Mouse (Mus musculus) C2C12 (cell line): ENCODE data around the gene Frk. TPM values are rescaled to one million over a fixed set of nuclear protein-coding genes. Genes with fewer than 3 reads are reported as not detected.
A peak's percentile ranks its signal among the peaks of the same experiment; 100 is the strongest.

Experiments used
- H3K27me3 ChIP-seq: one replicate; pipeline ENCODE4 v1.6.1; 2011; ENCODE audit not compliant: control insufficient read depth, insufficient read depth, insufficient read length
- H3K36me3 ChIP-seq: one replicate; pipeline ENCODE4 v1.6.1; 2011; ENCODE audit not compliant: control insufficient read depth, insufficient read depth
- H3K4me3 ChIP-seq: one replicate; pipeline ENCODE4 v1.5.1; 2011; ENCODE audit warnings: mild to moderate bottlenecking, control low read depth; ENCODE audit not compliant: poor library complexity, insufficient read depth, severe bottlenecking
- H3K79me2 ChIP-seq: one replicate; pipeline ENCODE4 v1.6.1; 2011; ENCODE audit not compliant: control insufficient read depth, insufficient read depth
- H3K79me3 ChIP-seq: one replicate; pipeline ENCODE4 v1.6.1; 2011; ENCODE audit warnings: low read depth, control low read depth
- H3ac ChIP-seq: one replicate; pipeline ENCODE3; 2011; ENCODE audit warnings: low read depth; ENCODE audit not compliant: control insufficient read depth, insufficient read length
- CEBPB ChIP-seq: IDR thresholded peaks from one replicate; pipeline ENCODE4 v1.6.1; 2011; ENCODE audit warnings: low read depth, mild to moderate bottlenecking, control low read depth, moderate library complexity
- CTCF ChIP-seq: IDR thresholded peaks from one replicate; pipeline ENCODE4 v1.5.1; 2011; ENCODE audit not compliant: control insufficient read depth, insufficient read depth, insufficient read length
- FOSL1 ChIP-seq: IDR thresholded peaks from one replicate; pipeline ENCODE4 v1.8.0; 2011; ENCODE audit warnings: mild to moderate bottlenecking, low read length; ENCODE audit not compliant: poor library complexity, insufficient read depth, severe bottlenecking
- MAX ChIP-seq: IDR thresholded peaks from one replicate; pipeline ENCODE4 v1.6.1; 2011; ENCODE audit warnings: mild to moderate bottlenecking, control low read depth
- MYOD1 ChIP-seq: IDR thresholded peaks from one replicate; pipeline ENCODE4 v1.6.1; 2011; ENCODE audit warnings: low read depth; ENCODE audit not compliant: control insufficient read depth, insufficient read length
- MYOG ChIP-seq: IDR thresholded peaks from one replicate; pipeline ENCODE4 v1.6.1; 2011; ENCODE audit not compliant: control insufficient read depth, insufficient read length; ENCODE audit errors: extremely low read depth
- USF1 ChIP-seq: IDR thresholded peaks from one replicate; pipeline ENCODE4 v1.6.1; 2011; ENCODE audit warnings: low read depth, mild to moderate bottlenecking, control low read depth, moderate library complexity
- polyA plus RNA-seq: library from polyadenylated mRNA; unstranded; fragments of >200 nt; fragmentation: generic; extraction: Trizol; gene quantifications from one replicate; pipeline ENCODE4 v1.2.1, GENCODE M21; 2012; ENCODE audit warnings: missing spikeins

Frk gene
- polyA plus RNA-seq, 1 experiment = 2.7 TPM

DNA sequence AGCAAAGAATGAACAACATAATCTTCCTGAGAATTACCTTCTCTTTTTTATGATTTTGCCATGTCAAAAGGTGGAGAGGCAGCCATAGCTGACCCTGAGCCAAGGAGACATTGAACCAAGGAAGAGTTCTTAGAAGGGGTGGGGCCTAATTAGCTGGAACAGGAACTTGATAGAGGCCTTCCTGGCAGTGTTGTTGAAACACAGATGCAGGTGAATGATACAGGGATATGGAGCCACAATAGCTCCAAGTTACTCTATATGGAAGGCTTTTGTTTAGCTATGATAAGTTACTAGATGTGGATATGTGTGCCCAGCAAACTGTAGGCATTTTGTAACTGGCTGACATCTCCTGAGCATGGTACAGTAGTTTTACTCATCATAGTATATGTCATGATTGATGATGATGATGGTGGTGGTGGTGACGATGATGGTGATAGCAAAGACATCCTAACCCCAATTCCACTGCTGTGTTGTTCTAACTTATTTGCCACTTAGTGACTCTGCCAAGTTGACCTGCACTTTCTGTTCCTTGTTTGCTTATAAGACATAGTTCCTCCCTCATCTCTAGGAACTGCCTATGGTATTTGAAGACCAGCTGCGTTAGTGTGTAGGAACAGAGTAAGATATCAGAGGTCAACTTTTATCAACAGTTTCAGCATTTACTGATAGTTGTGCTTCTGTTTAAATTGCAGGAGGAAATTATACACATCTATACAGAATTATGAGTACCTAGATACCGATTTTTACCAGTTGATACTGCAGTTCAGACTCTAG, 58.7 kb downstream of the Frk start:
- Histone ChIP-seq H3K79me2 (peaks cover 5% of the 10 kb centered on the region), H3K27me3 (no peaks in the 10 kb centered on the region), H3ac (no peak overlapping the region), H3K79me3 (peaks cover 1% of the 10 kb centered on the region), H3K4me3 (no peak overlapping the region), H3K36me3 (peaks cover 6% of the 10 kb centered on the region)
- TF ChIP-seq MYOG (no peak), FOSL1 (no peak), USF1 (no peak), CTCF (no peak), CEBPB (no peak), MYOD1 (no peak), MAX (no peak)

DNA sequence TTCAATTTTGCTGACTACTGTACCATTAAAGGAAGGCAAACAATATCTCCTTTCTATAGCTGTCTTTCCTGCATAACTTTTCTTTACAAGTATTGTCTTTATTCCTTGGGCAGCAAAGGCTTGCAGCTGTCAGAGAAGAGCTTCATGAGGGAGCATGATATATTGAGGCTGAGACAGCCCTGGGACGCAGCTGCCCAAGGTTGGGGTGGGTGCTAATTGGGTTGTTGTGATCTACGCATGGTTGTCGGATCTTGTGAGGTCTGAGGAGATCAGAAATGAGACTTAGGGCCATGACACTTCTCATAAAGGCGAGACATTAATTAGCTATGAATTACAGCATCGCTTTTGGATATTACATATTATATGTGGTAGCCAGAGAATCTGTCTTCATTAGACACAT, 67.4 kb downstream of the Frk start:
- H3K79me3 ChIP-seq = no peaks in the 10 kb centered on the region
- H3K79me2 ChIP-seq = no peaks in the 10 kb centered on the region
- no peaks in the 10 kb centered on the region for H3K27me3 ChIP-seq
- peaks cover 4% of the 10 kb centered on the region for H3K36me3 ChIP-seq
- H3K4me3 ChIP-seq = no peak overlapping the region
- no peak overlapping the region for H3ac ChIP-seq
- no peak for TF ChIP-seq MYOD1
- no peak for TF ChIP-seq CTCF
- no peak for TF ChIP-seq CEBPB
- TF ChIP-seq FOSL1 = no peak
- no peak for TF ChIP-seq MYOG
- no peak for TF ChIP-seq USF1
- TF ChIP-seq MAX = no peak

DNA sequence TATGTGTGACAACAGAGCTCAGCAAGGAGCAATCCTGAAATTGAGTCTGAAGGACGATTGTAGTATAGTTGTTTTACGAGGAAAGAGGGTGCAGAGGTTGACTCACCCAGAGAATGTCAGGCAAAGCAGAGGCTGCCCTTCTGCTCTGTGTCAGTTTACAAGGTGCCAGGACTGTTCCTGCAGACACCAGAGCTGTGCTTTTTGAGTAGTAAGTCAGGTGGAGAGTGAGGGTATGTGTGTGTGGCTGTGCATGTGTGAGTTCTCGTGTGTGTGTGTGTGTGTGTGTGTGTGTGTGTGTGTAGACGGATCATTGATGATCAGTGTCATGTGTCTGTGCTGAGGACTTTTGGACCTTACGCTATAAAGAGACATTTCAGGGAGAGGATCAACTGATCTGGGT, 68.4 kb downstream of the Frk start:
- no peaks in the 10 kb centered on the region for H3K79me2 ChIP-seq
- H3K4me3 ChIP-seq = no peak overlapping the region
- H3K27me3 ChIP-seq = no peaks in the 10 kb centered on the region
- no peaks in the 10 kb centered on the region for H3K79me3 ChIP-seq
- H3K36me3 ChIP-seq = peaks cover 4% of the 10 kb centered on the region
- TF ChIP-seq MAX (no peak), CEBPB (no peak)
- H3ac ChIP-seq = no peak overlapping the region

DNA sequence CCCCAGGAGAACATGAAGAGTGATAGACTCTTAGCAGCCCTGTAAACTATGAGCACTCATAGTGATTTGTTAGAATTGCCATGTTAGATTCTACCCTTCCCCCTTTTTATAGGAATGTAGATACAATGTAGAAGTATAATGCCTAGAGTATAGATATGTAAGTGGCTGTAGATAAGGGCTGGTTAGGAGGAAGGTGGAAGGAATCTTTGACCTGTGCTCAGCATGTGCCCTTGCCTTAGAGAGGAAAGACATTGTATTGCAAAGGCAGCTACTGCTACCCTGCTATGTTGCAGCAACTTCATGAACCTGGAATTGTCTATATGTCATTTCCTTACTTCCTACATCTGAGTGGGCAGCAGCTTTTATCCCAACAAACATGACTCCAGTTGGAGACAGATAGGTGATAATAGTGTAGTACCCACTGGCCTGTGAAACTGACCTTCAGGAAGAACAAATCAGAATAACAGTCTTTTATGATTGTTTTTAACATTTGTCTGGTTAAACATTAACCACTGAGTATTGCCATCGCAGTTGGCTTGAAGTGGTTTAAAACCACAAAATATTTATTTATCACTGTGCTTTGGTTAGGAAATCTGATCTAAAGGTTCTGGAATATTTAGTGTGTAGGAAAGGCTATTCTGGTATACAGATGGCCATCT, 80.4 kb downstream of the Frk start:
- no peak for TF ChIP-seq CEBPB
- no peak for TF ChIP-seq FOSL1
- no peak for TF ChIP-seq MYOG
- no peak for TF ChIP-seq CTCF
- Histone ChIP-seq H3K79me3 (no peaks in the 10 kb centered on the region), H3K27me3 (no peaks in the 10 kb centered on the region), H3K4me3 (no peak overlapping the region), H3K36me3 (no peaks in the 10 kb centered on the region), H3K79me2 (no peaks in the 10 kb centered on the region), H3ac (no peak overlapping the region)

DNA sequence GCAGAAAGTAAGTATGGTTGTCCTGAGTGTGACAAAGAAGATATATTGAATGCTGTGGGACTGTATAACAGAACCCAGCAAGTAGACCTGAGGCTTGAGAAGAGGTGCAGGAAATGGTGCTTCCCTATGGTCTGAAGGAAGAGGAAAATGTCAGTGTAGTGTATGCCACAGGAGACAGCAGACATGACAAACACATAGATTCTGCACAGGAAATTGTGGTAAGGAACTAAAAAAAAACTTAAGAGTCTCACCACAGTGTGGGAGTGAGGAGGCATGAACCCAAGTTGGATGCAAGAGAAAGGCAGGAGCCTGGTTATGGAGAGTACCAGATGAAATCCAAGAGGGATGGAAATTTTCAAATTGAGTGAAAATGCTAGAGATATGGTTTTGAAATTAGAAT, 132.3 kb downstream of the Frk start:
- TF ChIP-seq USF1 = no peak
- TF ChIP-seq FOSL1 = no peak
- no peak for TF ChIP-seq MYOG
- TF ChIP-seq CTCF = no peak
- no peaks in the 10 kb centered on the region for H3K79me3 ChIP-seq
- H3K27me3 ChIP-seq = no peaks in the 10 kb centered on the region

DNA sequence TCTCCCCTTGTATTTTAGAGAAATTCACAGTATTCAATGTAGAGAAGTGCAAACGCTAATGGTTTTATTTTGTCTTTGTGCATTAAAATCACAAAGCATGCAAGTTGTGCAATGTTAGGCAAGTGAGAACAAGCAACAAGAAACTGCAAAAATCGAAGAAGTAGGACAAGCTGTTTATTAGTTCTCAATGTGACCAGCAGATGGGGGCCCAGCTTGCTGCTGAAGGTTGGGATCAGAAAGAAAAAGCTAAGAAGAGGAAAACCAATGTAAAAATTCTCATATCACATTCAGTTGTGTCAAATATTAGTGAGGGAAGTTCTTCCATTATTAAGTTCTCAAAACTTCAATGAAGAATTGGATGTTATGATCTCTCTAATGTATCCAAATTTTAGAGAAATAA, 134.0 kb downstream of the Frk start:
- no peaks in the 10 kb centered on the region for H3K27me3 ChIP-seq
- H3K36me3 ChIP-seq = no peaks in the 10 kb centered on the region
- TF ChIP-seq CEBPB (peak; percentile 39), USF1 (no peak)
- H3K4me3 ChIP-seq = no peak overlapping the region
- H3ac ChIP-seq = no peak overlapping the region
- H3K79me2 ChIP-seq = no peaks in the 10 kb centered on the region
- H3K79me3 ChIP-seq = no peaks in the 10 kb centered on the region

More for the DNA sequence above, 132.3 kb downstream of the Frk start:
- H3ac ChIP-seq = no peak overlapping the region
- H3K4me3 ChIP-seq = no peak overlapping the region
- H3K79me2 ChIP-seq = no peaks in the 10 kb centered on the region
- H3K36me3 ChIP-seq = no peaks in the 10 kb centered on the region
